Mouse (Mus musculus) kidney, adult 2 months (tissue): ENCODE measurements around the gene Asic3. TPM values are rescaled to one million over a fixed set of nuclear protein-coding genes. Genes with fewer than 3 reads are reported as not detected.
"Not testable (repeated sequence)": the region's sequence is repeated elsewhere in the genome, so short reads cannot be mapped to it uniquely, and the experiment has no call there.

Experiments used
- DNase-seq: peaks from one replicate; pipeline ENCODE4 v3.0.0; 2021
- H3K27ac ChIP-seq: fragments of 200-500 bp; 2 replicates; pipeline ENCODE4 v1.5.1; 2012; ENCODE audit warnings: low read depth, low read length, control low read depth, inconsistent platforms; ENCODE audit not compliant: insufficient read depth
- H3K27me3 ChIP-seq: fragments of 200-500 bp; replicated peaks from 2 replicates; pipeline ENCODE4 v1.6.1; 2012; ENCODE audit warnings: mild to moderate bottlenecking, moderate library complexity, low read length, inconsistent platforms; ENCODE audit not compliant: control insufficient read depth, insufficient read depth
- H3K36me3 ChIP-seq: fragments of 200-500 bp; 2 replicates; pipeline ENCODE4 v1.6.1; 2012; ENCODE audit warnings: mild to moderate bottlenecking, moderate library complexity, low read length, inconsistent platforms; ENCODE audit not compliant: control insufficient read depth, insufficient read depth
- H3K4me1 ChIP-seq: fragments of 200-500 bp; 2 replicates; pipeline ENCODE4 v1.6.1; 2011; ENCODE audit warnings: low read length; ENCODE audit not compliant: control insufficient read depth, insufficient read depth
- H3K4me3 ChIP-seq: fragments of 200-500 bp; 2 replicates; pipeline ENCODE4 v1.5.1; 2011; ENCODE audit warnings: mild to moderate bottlenecking, low read depth, low read length, control low read depth; ENCODE audit not compliant: insufficient read depth
- CTCF ChIP-seq: fragments of 200-500 bp; conservative IDR thresholded peaks from 2 replicates; pipeline ENCODE4 v1.5.1; 2011; ENCODE audit warnings: low read depth, mild to moderate bottlenecking, control low read depth, low read length, moderate library complexity, mixed read lengths; ENCODE audit not compliant: insufficient read depth, insufficient read length
- POLR2A ChIP-seq: fragments of 200-500 bp; IDR thresholded peaks from one replicate; pipeline ENCODE4 v1.6.1; 2011; ENCODE audit warnings: low read depth, low read length, control low read depth
- WGBS: fragments of 180-500 bp; shearing (Covaris S2); methylation state at CpG from one replicate; pipeline ENCODE4 v1.1.7; 2018; 5-methylcytosine and 5-hydroxymethylcytosine counted together
- polyA plus RNA-seq: library from polyadenylated mRNA; depleted of rRNA; stranded (reverse); fragments of >200 nt; gene quantifications from 2 replicates; pipeline ENCODE4 v1.2.3, GENCODE M21; 2012

The Asic3 gene
- polyA plus RNA-seq, 1 experiment = 0.20 TPM

DNA sequence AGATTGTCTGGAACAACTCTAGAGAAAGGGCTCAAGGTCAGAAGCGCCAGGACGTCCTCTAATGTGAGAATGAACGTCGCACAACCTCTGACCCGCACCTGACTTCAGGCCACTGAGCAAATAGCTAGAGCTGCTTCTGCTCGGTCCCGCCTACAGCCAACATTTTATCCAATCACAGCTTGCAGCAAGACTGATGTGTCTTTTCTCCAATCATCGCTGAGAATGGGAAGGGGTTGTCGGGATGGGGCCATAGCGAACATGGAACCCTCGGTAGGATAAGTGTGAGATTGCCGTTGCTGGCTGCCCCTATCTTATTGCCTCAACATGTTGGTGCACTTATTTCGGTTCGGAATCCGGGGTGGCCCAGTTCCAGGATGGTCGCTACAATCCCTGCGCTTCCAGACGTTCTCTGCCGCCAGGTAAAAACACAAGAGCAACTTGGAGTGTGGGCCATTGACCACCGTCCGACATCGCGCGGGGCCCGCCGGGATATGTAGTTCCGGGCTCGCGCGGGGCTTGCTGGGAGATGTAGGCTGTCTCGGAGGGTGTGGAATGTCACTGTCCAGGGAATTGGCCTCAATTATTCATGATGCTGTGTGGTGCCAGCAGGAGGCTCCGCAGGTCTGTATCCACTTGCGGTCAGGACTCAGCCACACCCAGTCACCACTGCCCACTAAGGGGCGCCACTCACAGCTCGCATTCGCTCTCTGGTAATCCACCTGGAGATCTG lies 18.9 kb upstream of the Asic3 start:
- TF ChIP-seq CTCF = peak; percentile 81
- TF ChIP-seq POLR2A = no peak
- Histone ChIP-seq H3K27ac (peak overlapping the region; percentile 94), H3K4me3 (peak overlapping the region; percentile 68), H3K36me3 (no peaks in the 10 kb centered on the region), H3K4me1 (peaks cover 8% of the 10 kb centered on the region; the same call in 1 of the 2 replicates), H3K27me3 (no peaks in the 10 kb centered on the region)
- WGBS = 1% methylated on average over 36 of the region's 36 CpGs
- DNase-seq = peak; percentile 99

DNA sequence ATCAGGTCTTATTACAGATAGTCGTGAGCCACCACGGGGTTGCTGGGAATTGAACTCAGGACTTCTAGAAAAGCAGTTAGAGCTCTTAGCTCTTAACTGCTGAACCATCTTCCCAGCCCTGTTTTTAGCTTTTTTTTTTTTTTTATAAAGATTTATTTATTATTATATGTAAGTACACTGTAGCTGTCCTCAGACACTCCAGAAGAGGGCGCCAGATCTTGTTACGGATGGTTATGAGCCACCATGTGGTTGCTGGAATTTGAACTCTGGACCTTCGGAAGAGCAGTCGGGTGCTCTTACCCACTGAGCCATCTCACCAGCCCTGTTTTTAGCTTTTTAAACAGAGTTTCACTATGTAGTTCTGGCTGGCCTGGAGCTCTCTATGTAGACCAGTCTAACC lies 16.9 kb upstream of the Asic3 start:
- DNase-seq, H3K4me1 ChIP-seq, H3K27me3 ChIP-seq, H3K36me3 ChIP-seq, H3K27ac ChIP-seq, H3K4me3 ChIP-seq: not testable (repeated sequence)
- WGBS = 69% methylated on average over 6 of the region's 6 CpGs

DNA sequence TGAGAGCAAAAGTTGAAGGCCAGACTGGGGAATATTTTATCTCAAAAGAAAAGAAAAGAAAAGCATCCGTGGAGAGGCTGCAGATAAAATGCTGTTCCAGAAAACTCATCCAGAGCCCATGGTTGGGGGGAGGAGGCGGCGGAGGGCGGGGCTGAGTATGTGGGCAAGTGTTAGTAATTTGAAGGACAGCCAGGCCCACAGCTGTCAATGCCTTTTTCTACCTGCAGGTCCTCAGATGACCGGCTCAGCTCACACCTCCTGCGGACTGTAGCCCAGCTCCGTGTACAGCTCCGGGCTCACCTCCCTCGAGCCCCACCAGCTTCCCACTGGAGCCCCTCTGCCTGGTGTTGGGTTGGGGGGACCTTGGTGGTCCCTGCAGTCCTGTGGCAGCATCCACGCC lies 13.5 kb upstream of the Asic3 start:
- Histone ChIP-seq H3K36me3 (no peaks in the 10 kb centered on the region), H3K4me3 (no peak overlapping the region)
- 89% methylated on average over 10 of the region's 10 CpGs for WGBS

DNA sequence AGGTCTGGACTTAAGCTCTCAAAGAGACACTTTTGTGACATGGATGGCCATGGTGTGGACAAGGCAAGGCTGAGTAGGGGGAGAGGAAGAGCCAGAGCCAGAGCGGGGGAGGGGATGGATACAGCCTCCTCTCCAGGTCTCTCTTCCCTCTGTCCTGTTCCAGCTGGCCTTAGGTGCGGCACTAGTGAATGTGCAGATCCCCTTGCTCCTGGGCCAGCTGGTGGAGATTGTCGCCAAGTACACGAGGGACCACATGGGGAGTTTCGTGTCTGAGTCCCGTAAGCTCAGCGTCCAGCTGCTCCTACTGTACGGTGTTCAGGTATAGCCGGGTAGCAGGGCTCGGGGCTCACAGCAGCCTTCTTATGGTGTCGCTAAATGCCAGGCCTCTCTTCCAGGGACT lies 12.8 kb upstream of the Asic3 start:
- Histone ChIP-seq H3K4me1 (peaks cover 2% of the 10 kb centered on the region; the same call in 1 of the 2 replicates), H3K36me3 (no peaks in the 10 kb centered on the region), H3K4me3 (no peak overlapping the region), H3K27me3 (no peaks in the 10 kb centered on the region), H3K27ac (no peak overlapping the region)
- TF ChIP-seq CTCF (no peak), POLR2A (no peak)
- DNase-seq = no peak
- 89% methylated on average over 11 of the region's 11 CpGs for WGBS

More for the DNA sequence above, 13.5 kb upstream of the Asic3 start:
- no peaks in the 10 kb centered on the region for H3K27me3 ChIP-seq
- H3K4me1 ChIP-seq = peaks cover 2% of the 10 kb centered on the region; the same call in 1 of the 2 replicates
- TF ChIP-seq POLR2A (no peak), CTCF (no peak)
- DNase-seq = no peak
- H3K27ac ChIP-seq = no peak overlapping the region

DNA sequence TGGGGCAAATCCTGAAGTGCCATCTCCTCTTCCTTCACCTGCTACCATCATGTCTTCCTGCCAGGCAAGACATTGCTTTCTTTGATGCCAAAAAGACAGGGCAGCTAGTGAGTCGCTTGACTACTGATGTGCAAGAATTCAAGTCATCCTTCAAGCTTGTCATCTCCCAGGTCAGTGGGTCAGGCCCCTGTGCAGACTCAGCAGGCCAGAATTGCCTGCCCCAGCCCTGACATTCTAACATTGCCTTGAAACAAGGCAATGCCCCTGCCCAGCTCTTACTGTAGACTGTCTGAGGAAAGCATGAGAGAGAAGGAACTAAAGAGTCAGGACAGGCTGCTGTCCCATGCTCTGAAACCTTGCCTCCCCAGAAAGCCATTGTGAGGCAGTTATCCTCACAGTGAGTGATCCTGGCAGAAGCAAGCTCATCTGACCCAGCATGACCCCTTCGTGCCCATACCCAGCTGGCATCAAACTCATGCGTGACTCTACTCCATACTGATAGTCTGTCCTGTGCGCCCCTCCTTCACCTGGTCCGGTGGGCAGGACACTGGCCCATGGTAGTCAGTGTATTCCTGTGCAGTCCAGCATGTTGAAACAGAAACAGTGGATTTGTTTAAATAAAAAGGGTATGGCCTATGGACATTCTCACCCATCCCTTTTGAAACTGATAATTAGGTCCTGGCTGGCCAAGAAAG lies 12.1 kb upstream of the Asic3 start:
- H3K27me3 ChIP-seq = no peaks in the 10 kb centered on the region
- no peak overlapping the region for H3K27ac ChIP-seq
- no peak for DNase-seq
- peaks cover 2% of the 10 kb centered on the region; the same call in 1 of the 2 replicates for H3K4me1 ChIP-seq
- WGBS = 86% methylated on average over 5 of the region's 5 CpGs
- no peak for TF ChIP-seq CTCF
- no peak for TF ChIP-seq POLR2A
- no peaks in the 10 kb centered on the region for H3K36me3 ChIP-seq
- no peak overlapping the region for H3K4me3 ChIP-seq

DNA sequence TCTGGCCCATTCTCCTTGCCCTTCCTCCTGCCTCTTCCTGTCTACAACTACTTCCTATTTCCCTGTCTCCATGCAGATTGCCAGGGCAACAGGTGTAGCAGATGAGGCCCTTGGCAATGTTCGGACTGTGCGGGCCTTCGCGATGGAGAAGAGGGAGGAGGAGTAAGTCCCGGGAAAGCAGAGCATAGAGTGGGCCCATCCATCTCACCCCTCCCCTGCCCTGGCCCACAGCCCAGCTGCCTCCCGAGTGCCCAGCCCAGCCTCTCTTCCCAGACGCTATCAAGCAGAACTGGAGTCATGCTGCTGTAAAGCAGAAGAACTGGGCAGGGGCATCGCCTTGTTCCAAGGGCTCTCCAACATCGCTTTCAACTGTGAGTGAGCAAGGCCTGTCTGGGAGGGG lies 11.2 kb upstream of the Asic3 start:
- DNase-seq = no peak
- Histone ChIP-seq H3K27ac (no peak overlapping the region), H3K4me3 (no peak overlapping the region), H3K4me1 (no peaks in the 10 kb centered on the region), H3K27me3 (no peaks in the 10 kb centered on the region), H3K36me3 (no peaks in the 10 kb centered on the region)
- WGBS = 74% methylated on average over 9 of the region's 9 CpGs
- TF ChIP-seq CTCF (no peak), POLR2A (no peak)

DNA sequence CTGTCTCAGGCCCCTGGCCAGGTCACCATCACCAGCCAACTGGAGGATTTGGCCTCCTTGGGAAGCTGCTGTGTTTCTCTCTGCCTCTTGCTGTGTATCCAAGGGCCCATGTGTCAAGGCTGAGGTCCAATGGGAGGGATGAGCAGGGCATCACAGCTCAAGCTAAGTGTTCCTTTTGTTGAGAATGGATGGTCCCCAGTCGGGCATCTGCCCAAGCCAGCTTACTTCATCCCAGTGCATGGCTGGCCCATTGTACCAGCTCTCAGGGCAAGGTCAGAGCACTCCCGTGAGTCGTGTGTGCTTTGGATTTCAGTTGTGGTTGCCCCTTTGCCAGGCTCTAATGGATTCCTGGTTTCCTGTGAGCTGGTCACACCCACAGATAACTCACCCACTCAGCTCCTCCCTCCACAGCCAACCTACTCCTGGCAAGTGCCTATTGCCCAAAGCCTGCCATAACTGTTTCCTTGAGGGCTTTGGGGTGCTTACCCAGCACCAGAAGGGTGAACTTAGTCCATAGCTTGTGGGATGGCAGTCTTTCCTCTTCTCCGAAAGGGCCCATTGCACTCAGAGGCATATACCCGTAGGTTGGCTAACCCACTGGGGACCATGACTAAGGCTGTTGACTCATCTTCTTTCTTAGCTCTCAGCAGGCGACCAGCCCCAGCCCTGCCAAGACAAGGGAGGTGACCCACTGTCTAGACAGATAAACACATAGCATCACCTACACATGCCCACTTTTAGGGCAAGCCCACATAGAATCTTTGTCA lies 8.4 kb upstream of the Asic3 start:
- H3K27ac ChIP-seq = no peak overlapping the region
- TF ChIP-seq POLR2A = no peak
- no peak for TF ChIP-seq CTCF
- no peak for DNase-seq
- no peaks in the 10 kb centered on the region for H3K27me3 ChIP-seq
- WGBS = 86% methylated on average over 6 of the region's 6 CpGs
- H3K4me3 ChIP-seq = no peak overlapping the region
- H3K4me1 ChIP-seq = no peaks in the 10 kb centered on the region
- no peaks in the 10 kb centered on the region for H3K36me3 ChIP-seq
